Mouse (Mus musculus) intestine, postnatal 0 days (tissue): ENCODE measurements around the gene Fez1. TPM values are rescaled to one million over a fixed set of nuclear protein-coding genes. Genes with fewer than 3 reads are reported as not detected.

Experiments used
- ATAC-seq: fragments of 200-750 bp; cut with Nextera tagmentation; 2 replicates; pipeline ENCODE4 v1.8.0; 2017; ENCODE audit warnings: mild to moderate bottlenecking, moderate TSS enrichment, moderate library complexity
- H3K27ac ChIP-seq: fragments of 300-500 bp; sonication (generic); 2 replicates; pipeline ENCODE4 v1.5.1; 2014; ENCODE audit warnings: mild to moderate bottlenecking, low read depth, low read length, moderate library complexity
- H3K27me3 ChIP-seq: fragments of 300-500 bp; sonication (generic); replicated peaks from 2 replicates; pipeline ENCODE4 v1.6.1; 2014; ENCODE audit warnings: low read length, mixed read lengths; ENCODE audit not compliant: control insufficient read depth, insufficient read depth
- H3K36me3 ChIP-seq: fragments of 300-500 bp; sonication (generic); 2 replicates; pipeline ENCODE4 v1.6.1; 2014; ENCODE audit warnings: mild to moderate bottlenecking, moderate library complexity; ENCODE audit not compliant: control insufficient read depth, insufficient read depth
- H3K4me1 ChIP-seq: fragments of 300-500 bp; sonication (generic); replicated peaks from 2 replicates; pipeline ENCODE4 v1.6.1; 2014; ENCODE audit warnings: antibody characterized with exemption, low read length, mixed read lengths; ENCODE audit not compliant: control insufficient read depth, insufficient read depth
- H3K4me2 ChIP-seq: fragments of 300-500 bp; sonication (generic); replicated peaks from 2 replicates; pipeline ENCODE4 v1.6.1; 2014; ENCODE audit warnings: low read depth, mild to moderate bottlenecking, moderate library complexity
- H3K4me3 ChIP-seq: fragments of 300-500 bp; sonication (generic); 2 replicates; pipeline ENCODE4 v1.5.1; 2014; ENCODE audit warnings: low read depth, low read length
- H3K9ac ChIP-seq: fragments of 300-500 bp; sonication (generic); 2 replicates; pipeline ENCODE4 v1.6.1; 2014; ENCODE audit warnings: mild to moderate bottlenecking, low read depth, low read length
- H3K9me3 ChIP-seq: fragments of 300-500 bp; sonication (generic); 2 replicates; pipeline ENCODE4 v1.6.1; 2016; ENCODE audit warnings: mixed run types; ENCODE audit not compliant: control insufficient read depth
- CTCF ChIP-seq: sonication (generic); IDR thresholded peaks from 2 replicates; pipeline ENCODE4 v1.5.1; 2016; ENCODE audit warnings: low read depth, mild to moderate bottlenecking, control low read depth, antibody characterized with exemption, moderate library complexity
- WGBS: fragments of 180-500 bp; shearing (Covaris S2); extraction: QIAGEN DNeasy Blood & Tissue Kit; methylation state at CpG from one replicate; pipeline ENCODE4 v1.1.7; 2014; 5-methylcytosine and 5-hydroxymethylcytosine counted together
- polyA plus RNA-seq: library from polyadenylated mRNA; unstranded; fragments of >200 nt; fragmentation: Nextera tagmentation; extraction: Ambion mirVana; gene quantifications from 2 replicates; pipeline ENCODE4 v1.2.1, GENCODE M21; 2015

Gene Fez1
- polyA plus RNA-seq, 1 experiment from 2014 or later: 9.6 TPM

- H3K9ac ChIP-seq: no peak overlapping the region
- no peaks in the 10 kb centered on the region for H3K4me1 ChIP-seq
- peak; percentile 94 for TF ChIP-seq CTCF
- no peaks in the 10 kb centered on the region for H3K27me3 ChIP-seq
- no peak overlapping the region for H3K4me3 ChIP-seq
- peak; percentile 47; the same call in 1 of the 2 replicates for ATAC-seq
- WGBS: 5% methylated on average over 6 of the region's 6 CpGs
- 0 out of 2 replicates have a peak overlapping the region, but pooled peaks have one; percentile 21 for H3K4me2 ChIP-seq
- H3K27ac ChIP-seq: no peak overlapping the region
- no peaks in the 10 kb centered on the region for H3K36me3 ChIP-seq
- H3K9me3 ChIP-seq: no peaks in the 10 kb centered on the region
Measured at GRCm38 (mm10) chr9:36916362-36916761, 94.7 kb downstream of the Fez1 start.

DNA sequence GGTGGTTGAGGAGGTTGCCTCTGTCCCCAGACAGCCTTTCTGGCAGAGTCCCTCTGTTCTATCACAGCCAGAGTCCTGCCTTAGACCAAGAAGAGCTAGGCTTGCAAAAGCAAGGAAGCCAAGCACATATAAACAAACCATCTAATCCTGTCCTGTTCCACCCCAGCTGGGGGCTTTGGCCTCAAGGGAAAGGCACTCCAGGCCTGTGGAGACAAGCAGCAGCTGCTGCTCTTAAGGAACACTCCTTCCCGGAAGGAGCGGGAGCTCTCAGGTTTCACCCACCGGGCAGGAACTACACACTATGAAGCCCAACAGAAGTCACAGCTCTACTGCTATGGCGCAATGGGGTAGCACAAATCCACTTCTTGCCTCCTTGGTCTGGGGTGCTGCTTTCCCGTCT lies 95.3 kb downstream of the Fez1 start:
- H3K4me3 ChIP-seq: no peak overlapping the region
- H3K36me3 ChIP-seq: no peaks in the 10 kb centered on the region
- TF ChIP-seq CTCF: no peak
- H3K27me3 ChIP-seq: no peaks in the 10 kb centered on the region
- WGBS: 40% methylated on average over 5 of the region's 5 CpGs
- H3K9ac ChIP-seq: no peak overlapping the region
- H3K4me2 ChIP-seq: no peak overlapping the region
- H3K9me3 ChIP-seq: no peaks in the 10 kb centered on the region
- ATAC-seq: peak; percentile 31; the same call in 1 of the 2 replicates
- H3K4me1 ChIP-seq: no peaks in the 10 kb centered on the region
- no peak overlapping the region; the same call in 1 of the 2 replicates for H3K27ac ChIP-seq

- 61% methylated on average over 3 of the region's 3 CpGs for WGBS
- Histone ChIP-seq H3K4me1 (no peaks in the 10 kb centered on the region), H3K36me3 (no peaks in the 10 kb centered on the region), H3K4me2 (no peak overlapping the region), H3K4me3 (no peak overlapping the region), H3K9ac (no peak overlapping the region), H3K9me3 (no peaks in the 10 kb centered on the region), H3K27ac (no peak overlapping the region), H3K27me3 (no peaks in the 10 kb centered on the region)
- no peak for TF ChIP-seq CTCF
- ATAC-seq: no peak
Measured at GRCm38 (mm10) chr9:36918582-36918981, 96.9 kb downstream of the Fez1 start.

- Histone ChIP-seq H3K27ac (no peak overlapping the region), H3K9me3 (no peaks in the 10 kb centered on the region), H3K36me3 (no peaks in the 10 kb centered on the region), H3K4me1 (no peaks in the 10 kb centered on the region), H3K4me2 (no peak overlapping the region), H3K27me3 (no peaks in the 10 kb centered on the region), H3K4me3 (no peak overlapping the region), H3K9ac (no peak overlapping the region)
- no peak for ATAC-seq
- TF ChIP-seq CTCF: no peak
- 54% methylated on average over 4 of the region's 4 CpGs for WGBS
Measured at GRCm38 (mm10) chr9:36919472-36919871, 97.8 kb downstream of the Fez1 start.

GRCm38 (mm10) chr9:36921718-36922415 lies 100.2 kb downstream of the Fez1 start:
- H3K36me3 ChIP-seq: no peaks in the 10 kb centered on the region
- TF ChIP-seq CTCF: no peak
- H3K27ac ChIP-seq: no peak overlapping the region
- H3K4me3 ChIP-seq: no peak overlapping the region
- H3K4me1 ChIP-seq: no peaks in the 10 kb centered on the region
- no peak for ATAC-seq
- H3K4me2 ChIP-seq: no peak overlapping the region
- H3K9me3 ChIP-seq: no peaks in the 10 kb centered on the region
- 70% methylated on average over 13 of the region's 13 CpGs for WGBS
- no peaks in the 10 kb centered on the region for H3K27me3 ChIP-seq
- no peak overlapping the region for H3K9ac ChIP-seq

DNA sequence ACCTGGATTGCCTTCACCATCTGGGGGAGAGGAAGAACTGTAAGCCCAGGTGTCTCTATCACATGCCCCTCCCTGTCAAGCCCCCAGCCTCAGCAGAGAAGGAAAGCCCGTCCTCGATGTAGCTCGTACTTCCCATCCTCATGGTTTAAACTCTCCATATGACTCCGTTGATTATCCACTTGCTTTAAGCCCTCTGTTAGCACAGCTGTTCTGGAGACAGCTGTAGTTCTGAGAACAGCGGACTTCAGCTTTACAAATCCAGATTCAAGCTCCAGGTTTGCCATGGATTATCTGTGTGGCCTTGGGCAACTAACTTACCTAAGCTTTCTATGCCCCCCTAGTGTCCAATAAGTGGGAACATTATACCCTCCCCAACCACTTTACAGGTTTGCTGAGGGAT lies 102.1 kb downstream of the Fez1 start:
- no peak overlapping the region for H3K27ac ChIP-seq
- no peak for ATAC-seq
- no peak overlapping the region for H3K9ac ChIP-seq
- no peaks in the 10 kb centered on the region for H3K27me3 ChIP-seq
- H3K9me3 ChIP-seq: no peaks in the 10 kb centered on the region
- no peaks in the 10 kb centered on the region for H3K36me3 ChIP-seq
- no peak for TF ChIP-seq CTCF
- no peak overlapping the region for H3K4me3 ChIP-seq
- 78% methylated on average over 5 of the region's 5 CpGs for WGBS
- H3K4me1 ChIP-seq: no peaks in the 10 kb centered on the region
- H3K4me2 ChIP-seq: no peak overlapping the region

Other genes starting within 250 kb of the Fez1 start
- not detected in 2 replicates for gene Gm17689, start 239.2 kb upstream of the Fez1 start, polyA plus RNA-seq
- not detected in 2 replicates for gene A630095E13Rik, start 178.5 kb upstream of the Fez1 start, polyA plus RNA-seq
- gene Acrv1, start 128.6 kb upstream of the Fez1 start, polyA plus RNA-seq: not detected in 2 replicates
- 6.6 and 7.1 TPM in 2 replicates for gene Chek1, start 94.8 kb upstream of the Fez1 start, polyA plus RNA-seq
- gene Stt3a, start 54.2 kb upstream of the Fez1 start, polyA plus RNA-seq: 166 and 179 TPM in 2 replicates
- 60.8 and 61.6 TPM in 2 replicates for gene Ei24, start 24.5 kb upstream of the Fez1 start, polyA plus RNA-seq